Mouse (Mus musculus) heart, postnatal 0 days (tissue): ENCODE measurements around the gene Gpr55. TPM values are rescaled to one million over a fixed set of nuclear protein-coding genes. Genes with fewer than 3 reads are reported as not detected.

ENCODE experiments used
- ATAC-seq: fragments of 200-750 bp; cut with Nextera tagmentation; 2 replicates; pipeline ENCODE4 v1.8.0; 2017; ENCODE audit warnings: low read depth, moderate number of reproducible peaks, moderate library complexity; ENCODE audit not compliant: insufficient read depth
- DNase-seq: peaks from one replicate; pipeline ENCODE4 v3.0.0-alpha.2; 2016; ENCODE audit warnings: low spot score
- H3K27ac ChIP-seq: fragments of 300-500 bp; sonication (generic); 2 replicates; pipeline ENCODE4 v1.5.1; 2014; ENCODE audit warnings: low read depth, mild to moderate bottlenecking
- H3K27me3 ChIP-seq: fragments of 300-500 bp; sonication (generic); 2 replicates; pipeline ENCODE4 v1.6.1; 2014; ENCODE audit warnings: low read length, mixed read lengths; ENCODE audit not compliant: control insufficient read depth, insufficient read depth
- H3K36me3 ChIP-seq: fragments of 300-500 bp; sonication (generic); replicated peaks from 2 replicates; pipeline ENCODE4 v1.6.1; 2014; ENCODE audit warnings: low read length, mixed read lengths; ENCODE audit not compliant: control insufficient read depth, insufficient read depth
- H3K4me1 ChIP-seq: fragments of 300-500 bp; sonication (generic); 2 replicates; pipeline ENCODE4 v1.6.1; 2014; ENCODE audit warnings: antibody characterized with exemption; ENCODE audit not compliant: control insufficient read depth, insufficient read depth
- H3K4me2 ChIP-seq: fragments of 300-500 bp; sonication (generic); 2 replicates; pipeline ENCODE4 v1.6.1; 2014; ENCODE audit warnings: low read depth, mild to moderate bottlenecking, low read length, moderate library complexity
- H3K4me3 ChIP-seq: fragments of 300-500 bp; sonication (generic); 2 replicates; pipeline ENCODE4 v1.5.1; 2014; ENCODE audit warnings: low read depth, low read length
- H3K9ac ChIP-seq: fragments of 300-500 bp; sonication (generic); replicated peaks from 2 replicates; pipeline ENCODE4 v1.6.1; 2014; ENCODE audit warnings: low read depth, low read length, mixed read lengths
- H3K9me3 ChIP-seq: fragments of 300-500 bp; sonication (generic); replicated peaks from 2 replicates; pipeline ENCODE4 v1.6.1; 2016; ENCODE audit warnings: low read length; ENCODE audit not compliant: control insufficient read depth
- CTCF ChIP-seq: IDR thresholded peaks from 2 replicates; pipeline ENCODE4 v1.5.1; 2016; ENCODE audit warnings: antibody characterized with exemption, control low read depth, low read depth
- EP300 ChIP-seq: IDR thresholded peaks from 2 replicates; pipeline ENCODE4 v1.6.1; 2016; ENCODE audit warnings: antibody characterized with exemption, low read depth
- WGBS: fragments of 180-500 bp; shearing (Covaris S2); extraction: QIAGEN DNeasy Blood & Tissue Kit; methylation state at CpG from one replicate; pipeline ENCODE4 v1.1.7; 2014; 5-methylcytosine and 5-hydroxymethylcytosine counted together
- polyA plus RNA-seq: library from polyadenylated mRNA; unstranded; fragments of >200 nt; fragmentation: Nextera tagmentation; extraction: Ambion mirVana; gene quantifications from 2 replicates; pipeline ENCODE4 v1.2.1, GENCODE M21; 2015
- total RNA-seq: library from RNA; depleted of rRNA; stranded (reverse); fragments of >200 nt; gene quantifications from 2 replicates; pipeline ENCODE4 v1.2.3, GENCODE M21; 2014; ENCODE audit warnings: low replicate concordance

Gpr55 gene
- total and polyA plus RNA-seq, 2 experiments from 2014 or later: not detected

DNA sequence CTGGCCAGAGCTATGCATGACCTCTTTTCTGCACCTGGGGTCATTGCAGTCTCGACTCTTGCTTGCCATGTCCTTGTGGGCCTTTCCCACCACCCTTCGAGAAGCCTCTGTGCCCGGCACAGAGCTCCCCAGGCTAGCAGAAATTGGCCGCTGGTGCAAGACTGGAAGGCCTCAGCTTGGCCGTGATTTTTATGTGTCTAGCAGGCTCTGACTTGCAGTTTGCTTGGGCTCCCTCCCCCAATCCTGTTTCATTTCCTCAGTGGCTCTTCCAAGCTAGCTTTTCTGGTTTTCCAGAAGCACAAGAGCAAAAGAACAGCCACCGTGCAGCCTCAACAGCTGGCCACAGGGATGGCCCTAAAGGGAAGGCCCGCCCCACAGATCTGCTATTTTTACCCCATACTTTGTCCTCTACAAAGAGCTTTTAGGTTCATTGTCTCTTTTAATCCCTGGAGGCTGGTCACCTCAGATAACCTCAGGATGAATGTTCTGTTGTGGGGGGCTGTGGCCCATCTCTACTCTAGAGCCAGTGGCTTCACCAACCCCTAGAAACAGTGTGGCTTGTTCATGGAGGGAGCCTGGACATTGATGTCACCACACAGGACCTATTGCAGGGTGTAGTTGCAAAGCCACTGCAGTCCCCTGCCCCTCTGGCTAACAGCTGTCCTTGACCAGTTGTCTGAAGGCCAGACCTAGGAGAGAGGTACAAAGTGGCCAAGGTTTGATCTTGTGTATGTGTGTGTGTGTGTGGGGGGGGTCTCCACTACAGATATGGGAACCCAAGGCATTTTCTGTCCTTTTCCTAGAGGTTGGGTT, 60.1 kb downstream of the Gpr55 start:
- H3K4me2 ChIP-seq: no peak overlapping the region
- peak overlapping the region; percentile 73 for H3K27ac ChIP-seq
- H3K9me3 ChIP-seq: no peaks in the 10 kb centered on the region
- peak; percentile 16 for DNase-seq
- ATAC-seq: no peak
- WGBS: 42% methylated on average over 7 of the region's 7 CpGs
- no peak overlapping the region for H3K4me3 ChIP-seq
- no peak overlapping the region for H3K9ac ChIP-seq
- peaks cover 71% of the 10 kb centered on the region for H3K4me1 ChIP-seq
- H3K36me3 ChIP-seq: peaks cover 27% of the 10 kb centered on the region
- no peaks in the 10 kb centered on the region for H3K27me3 ChIP-seq
- TF ChIP-seq CTCF: no peak
- no peak for TF ChIP-seq EP300

DNA sequence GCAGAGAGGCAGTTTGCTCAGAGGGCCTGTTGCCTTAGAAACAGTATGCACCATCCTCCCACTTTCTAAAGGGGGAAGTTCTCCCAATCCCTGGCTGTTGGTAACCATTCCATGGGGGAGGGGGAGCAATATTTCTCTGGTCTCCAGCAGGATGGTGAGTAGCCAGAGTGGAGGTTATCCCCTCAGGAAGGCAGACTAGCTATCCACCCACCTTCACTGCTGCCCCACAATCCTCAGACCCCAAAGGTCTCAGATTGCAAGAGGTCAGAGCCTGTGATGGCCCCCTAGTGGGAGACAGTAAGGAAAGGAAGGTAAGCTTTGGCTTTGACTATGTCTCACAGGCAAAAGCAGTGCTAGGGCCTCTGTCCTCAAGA, 61.4 kb downstream of the Gpr55 start:
- DNase-seq (no peak), ATAC-seq (no peak)
- Histone ChIP-seq H3K4me1 (peaks cover 72% of the 10 kb centered on the region), H3K27ac (no peak overlapping the region), H3K9ac (no peak overlapping the region), H3K4me3 (no peak overlapping the region), H3K27me3 (no peaks in the 10 kb centered on the region), H3K4me2 (no peak overlapping the region), H3K9me3 (no peaks in the 10 kb centered on the region), H3K36me3 (peaks cover 15% of the 10 kb centered on the region; the same call in 1 of the 2 replicates)
- TF ChIP-seq EP300 (no peak), CTCF (peak; percentile 28)

- WGBS: 64% methylated on average over 12 of the region's 12 CpGs
- Histone ChIP-seq H3K27me3 (no peaks in the 10 kb centered on the region), H3K27ac (peak overlapping the region; percentile 44; the same call in 1 of the 2 replicates), H3K4me3 (no peak overlapping the region), H3K36me3 (peaks cover 11% of the 10 kb centered on the region; the same call in 1 of the 2 replicates), H3K4me2 (no peak overlapping the region), H3K9me3 (no peaks in the 10 kb centered on the region), H3K9ac (no peak overlapping the region), H3K4me1 (peaks cover 72% of the 10 kb centered on the region)
- ATAC-seq: no peak
- no peak for DNase-seq
- TF ChIP-seq EP300: no peak
- no peak for TF ChIP-seq CTCF
Observed at GRCm38 (mm10) chr1:85898761-85899387, 61.9 kb downstream of the Gpr55 start.

DNA sequence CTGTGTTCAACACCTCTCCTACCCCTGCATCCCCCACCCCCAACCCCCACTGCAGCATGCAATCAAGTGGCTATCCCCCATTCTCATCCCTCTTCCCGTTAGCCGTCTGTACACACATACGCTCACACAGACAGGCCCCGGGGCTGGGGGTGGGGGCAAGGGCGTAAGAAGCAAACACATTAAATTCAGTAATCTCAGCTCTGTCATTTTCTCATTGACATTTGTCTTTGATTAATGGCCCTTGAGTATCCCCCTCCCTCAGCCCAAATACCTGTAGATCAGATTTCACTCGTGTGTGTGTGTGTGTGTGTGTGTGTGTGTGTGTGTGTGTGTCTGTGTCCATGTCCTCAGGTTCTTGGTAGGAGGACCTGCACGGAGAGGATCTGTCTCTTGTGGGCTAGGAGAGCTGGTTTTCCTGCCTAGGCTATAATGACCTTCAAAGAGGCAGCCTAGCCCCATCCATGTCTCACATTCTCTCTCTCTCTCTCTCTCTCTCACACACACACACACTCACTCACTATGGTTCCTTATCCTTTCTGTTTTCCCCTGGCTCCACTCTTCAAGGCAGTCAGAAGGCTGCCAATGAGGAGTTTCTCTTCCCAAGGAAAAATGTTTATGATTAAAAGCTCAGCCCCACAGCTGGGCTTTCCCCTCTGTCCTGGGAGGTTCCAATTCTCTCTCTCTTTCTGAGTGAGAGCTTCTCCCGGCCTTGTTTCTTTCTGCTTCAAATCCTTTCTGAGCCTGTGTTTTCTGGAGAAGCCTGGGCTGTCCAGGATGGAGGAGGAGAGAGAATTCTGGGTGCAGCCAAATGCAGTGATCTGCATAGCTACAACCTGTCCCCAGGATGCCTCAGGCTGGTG, 62.7 kb downstream of the Gpr55 start:
- ATAC-seq (no peak), DNase-seq (no peak)
- WGBS: 30% methylated on average over 8 of the region's 8 CpGs

More for the DNA sequence above, 62.7 kb downstream of the Gpr55 start:
- H3K4me3 ChIP-seq: no peak overlapping the region
- H3K27ac ChIP-seq: peak overlapping the region; percentile 44; the same call in 1 of the 2 replicates
- H3K4me2 ChIP-seq: no peak overlapping the region
- no peaks in the 10 kb centered on the region for H3K27me3 ChIP-seq
- H3K36me3 ChIP-seq: peaks cover 3% of the 10 kb centered on the region; the same call in 1 of the 2 replicates
- H3K9me3 ChIP-seq: no peaks in the 10 kb centered on the region
- H3K9ac ChIP-seq: no peak overlapping the region
- H3K4me1 ChIP-seq: peaks cover 72% of the 10 kb centered on the region
- no peak for TF ChIP-seq EP300
- no peak for TF ChIP-seq CTCF
